Mouse (Mus musculus) ES-E14 (cell line): ENCODE results near the gene H2-T23.

Source experiments
- HCFC1 ChIP-seq: IDR thresholded peaks from 2 replicates; pipeline ENCODE4 v1.6.1; 2012; ENCODE audit warnings: low read length, inconsistent platforms, borderline replicate concordance; ENCODE audit not compliant: insufficient read depth
- MAFK ChIP-seq: IDR thresholded peaks from 2 replicates; pipeline ENCODE4 v1.6.1; 2014; ENCODE audit warnings: mild to moderate bottlenecking, low read depth, low read length, inconsistent platforms; ENCODE audit not compliant: insufficient read depth
- ZC3H11A ChIP-seq: IDR thresholded peaks from 2 replicates; pipeline ENCODE4 v1.6.1; 2012; ENCODE audit warnings: low read depth, mild to moderate bottlenecking, inconsistent platforms, low read length, borderline replicate concordance

DNA sequence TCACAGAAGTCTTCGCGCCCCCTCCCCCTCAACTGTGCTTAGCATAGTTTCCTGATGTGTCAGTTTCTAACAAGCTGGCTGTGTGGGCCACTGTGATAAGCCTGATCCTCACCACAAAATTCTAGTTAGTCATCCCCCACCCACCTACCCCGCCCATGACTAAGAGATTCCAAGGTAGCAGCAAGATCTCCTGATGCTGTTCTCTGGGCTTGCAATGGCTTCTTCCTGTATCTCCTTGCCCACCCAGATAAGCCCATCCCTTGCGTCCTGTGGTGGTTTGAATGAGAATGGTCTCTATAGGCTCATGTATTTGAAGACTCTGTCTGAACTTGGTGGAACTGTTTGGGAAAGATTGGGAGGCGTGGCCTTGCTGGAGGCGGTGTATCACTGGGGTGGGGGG lies 30.7 kb downstream of the H2-T23 start:
- no peak for TF ChIP-seq HCFC1
- no peak for TF ChIP-seq MAFK
- TF ChIP-seq ZC3H11A = no peak
